Mouse (Mus musculus): ENCODE data around the gene Rasgef1b. TPM values are rescaled to one million over a fixed set of nuclear protein-coding genes. Genes with fewer than 3 reads are reported as not detected.

Rasgef1b gene
- total RNA-seq, 2 experiments from 2014 or later: 0.36 to 0.37 TPM

DNA sequence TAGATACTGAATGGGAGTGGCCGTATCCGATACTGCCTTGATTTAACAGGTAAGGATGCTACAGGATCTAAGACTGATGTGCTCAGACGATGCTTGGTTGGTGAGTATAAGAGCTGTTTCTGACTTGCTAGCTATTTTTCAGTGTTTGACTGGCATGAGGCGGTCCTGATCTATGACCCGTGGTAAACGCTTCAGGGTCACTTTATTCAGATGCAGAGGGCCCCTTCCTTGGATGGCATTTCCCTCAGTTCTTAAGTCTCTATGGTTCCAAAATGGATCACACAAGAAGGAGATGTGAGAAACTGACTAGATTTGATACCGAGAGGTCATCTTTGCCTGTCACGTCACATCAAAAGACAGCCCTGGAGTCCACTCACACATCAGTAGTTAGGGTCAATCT lies 343.1 kb downstream of the Rasgef1b start:
- DNase-seq: no peak
- intact Hi-C loops (cut with DNase I): no loop called here

DNA sequence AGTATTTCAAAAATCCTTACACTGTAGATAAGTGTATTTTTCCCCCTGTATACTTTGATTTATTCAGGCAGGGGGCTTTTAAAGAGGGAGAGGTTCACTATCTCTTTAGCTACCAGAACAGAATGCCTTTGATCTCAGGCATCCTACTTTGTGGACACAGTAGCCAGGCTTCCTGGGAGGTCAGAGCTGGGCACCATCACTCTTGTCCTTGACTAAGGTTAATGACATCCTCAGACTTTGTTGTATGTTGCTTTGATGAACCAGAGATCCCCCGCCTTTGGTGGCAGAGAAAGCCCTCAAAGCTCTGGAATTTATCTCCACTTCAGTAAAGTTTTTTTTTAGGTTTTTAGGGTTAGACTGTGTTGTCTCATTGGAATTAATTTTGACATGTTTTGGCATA lies 343.8 kb downstream of the Rasgef1b start:
- no peak for DNase-seq
- intact Hi-C loops (cut with DNase I): no loop called here

DNA sequence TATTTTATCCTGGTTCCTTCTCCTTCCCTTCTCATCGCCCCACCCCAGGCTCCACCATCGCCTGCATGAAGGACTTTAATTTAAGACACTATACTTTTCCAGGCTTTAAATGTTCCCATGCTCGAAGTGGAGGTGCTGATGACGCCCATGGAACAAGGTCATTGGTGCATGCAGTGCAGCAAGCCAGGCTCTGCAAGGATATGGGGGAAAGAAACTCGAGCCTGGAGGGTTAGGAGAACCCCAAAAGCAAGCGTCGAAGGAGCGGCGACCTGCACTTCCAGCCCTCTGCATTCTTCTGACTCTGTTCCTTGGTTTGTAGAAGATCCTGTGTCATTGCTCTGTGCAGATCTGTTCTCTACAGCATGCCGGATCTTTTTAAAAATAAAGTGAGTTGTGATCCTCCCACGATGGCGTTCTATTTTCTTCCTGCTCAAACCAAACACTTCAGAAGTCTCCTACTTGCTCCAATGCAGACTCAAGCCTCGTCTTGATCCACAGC lies 345.0 kb downstream of the Rasgef1b start:
- intact Hi-C loops (cut with DNase I): no loop called here
- DNase-seq: no peak

GRCm38 (mm10) chr5:99382786-99383185 lies 346.1 kb downstream of the Rasgef1b start:
- no peak for DNase-seq

DNA sequence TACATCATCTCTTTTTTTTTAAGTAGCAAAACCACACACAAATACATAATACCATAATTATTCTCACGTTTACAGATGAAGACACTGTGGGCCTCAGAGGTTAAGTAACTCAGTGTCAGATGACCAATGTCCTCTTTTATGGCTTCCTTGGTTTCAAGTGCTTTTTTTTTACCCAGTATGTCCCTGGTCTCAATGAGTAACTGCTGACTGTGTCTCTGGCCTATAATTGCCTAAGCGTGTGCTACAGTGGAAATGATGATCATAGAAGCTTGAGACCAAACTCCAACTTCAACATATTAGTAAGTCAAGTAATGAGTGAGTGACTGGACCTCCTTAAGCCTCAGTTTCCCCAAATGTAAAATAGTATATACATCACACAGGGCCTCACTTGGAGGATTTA lies 347.2 kb downstream of the Rasgef1b start:
- no peak for DNase-seq

More at GRCm38 (mm10) chr5:99382786-99383185, 346.1 kb downstream of the Rasgef1b start:
- intact Hi-C loops (cut with DNase I): no loop called here

DNA sequence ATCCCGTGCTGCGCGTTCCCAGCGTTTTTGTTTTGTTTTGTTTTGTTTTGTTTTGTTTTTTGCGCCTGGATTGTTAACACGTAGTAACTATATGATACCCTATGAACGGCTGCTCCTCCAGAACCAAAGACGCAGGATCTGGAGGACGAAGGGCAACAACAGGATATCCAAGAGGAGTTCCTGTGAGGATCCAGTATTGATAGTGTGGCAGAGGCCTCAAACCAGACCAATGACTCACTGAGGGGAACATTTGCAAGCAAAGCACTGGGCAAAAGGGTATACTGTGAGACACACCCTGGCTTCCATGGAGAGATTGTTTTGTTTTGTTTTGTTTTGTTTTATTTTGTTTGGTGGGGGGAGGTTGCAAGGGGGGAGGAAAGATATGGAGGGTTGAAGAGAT lies 348.0 kb downstream of the Rasgef1b start:
- intact Hi-C loops (cut with DNase I): no loop called here
- DNase-seq: no peak

More for the DNA sequence above, 347.2 kb downstream of the Rasgef1b start:
- intact Hi-C loops (cut with DNase I): no loop called here

DNA sequence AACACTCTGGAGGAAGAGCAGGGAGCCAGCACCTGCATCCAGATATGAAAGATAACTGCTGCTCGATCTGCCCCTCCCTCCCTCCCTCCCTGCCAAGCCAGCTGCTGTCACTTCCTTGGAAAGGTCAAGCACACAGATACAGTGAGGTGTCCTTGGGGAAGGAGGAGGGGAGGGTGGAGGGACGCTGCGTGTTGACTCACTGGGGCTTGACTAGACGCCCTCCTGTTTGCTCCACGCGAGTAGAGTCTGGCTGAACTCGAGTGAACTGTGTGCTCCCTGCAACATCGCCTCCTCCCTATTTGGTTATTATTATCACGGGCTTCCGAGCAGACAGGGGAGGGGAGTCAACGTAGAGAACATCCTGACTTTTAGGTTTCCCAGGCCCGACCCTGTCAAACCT lies 348.7 kb downstream of the Rasgef1b start:
- intact Hi-C loops (cut with DNase I): no loop called here
- no peak for DNase-seq

DNA sequence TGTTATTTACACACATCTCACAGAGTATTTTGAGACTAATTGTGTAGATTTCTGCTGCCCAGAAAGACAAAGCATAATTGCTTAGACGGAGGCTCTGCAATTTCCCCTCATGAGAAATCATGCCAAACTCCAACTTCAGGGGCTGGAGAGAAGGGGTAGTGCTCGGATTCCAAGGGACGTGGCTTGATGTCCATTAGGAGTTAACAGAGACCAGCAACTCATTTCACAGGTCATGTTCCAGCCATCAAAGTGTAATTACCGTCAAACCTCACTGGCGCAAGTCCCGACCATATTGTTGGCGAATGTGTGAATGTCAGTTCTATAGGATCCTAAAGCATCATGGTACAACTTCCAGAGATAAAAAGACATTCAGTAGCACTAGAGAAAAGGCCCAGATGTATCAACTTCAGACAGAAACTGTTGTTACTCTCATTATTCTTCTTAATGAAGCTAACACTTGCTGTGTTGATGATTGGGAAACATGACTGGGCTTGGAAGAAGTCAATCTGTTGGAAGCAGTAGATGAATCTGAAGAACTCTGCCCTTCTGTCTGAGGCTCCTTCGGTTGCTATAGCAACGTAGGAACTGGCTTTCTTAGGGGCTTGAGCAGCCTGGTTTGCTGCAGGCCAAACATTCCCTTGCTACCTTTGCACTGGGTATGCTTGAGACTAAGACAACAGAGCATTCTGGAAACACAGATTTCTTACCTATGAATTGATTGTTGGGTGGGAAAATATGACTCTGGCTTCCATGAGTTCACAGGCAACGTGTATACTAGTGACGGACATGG lies 350.2 kb downstream of the Rasgef1b start:
- no peak for DNase-seq
- intact Hi-C loops (cut with DNase I): no loop called here

- no peak for DNase-seq
- intact Hi-C loops (cut with DNase I): no loop called here
These were observed 353.1 kb downstream of the Rasgef1b start for GRCm38 (mm10) chr5:99375725-99376124.

GRCm38 (mm10) chr5:99374460-99374859 lies 354.4 kb downstream of the Rasgef1b start:
- DNase-seq: no peak
- intact Hi-C loops (cut with DNase I): no loop called here

GRCm38 (mm10) chr5:99373570-99374151 lies 355.2 kb downstream of the Rasgef1b start:
- no peak for DNase-seq
- intact Hi-C loops (cut with DNase I): no loop called here

- intact Hi-C loops (cut with DNase I): no loop called here
- no peak for DNase-seq
These were observed 358.2 kb downstream of the Rasgef1b start for GRCm38 (mm10) chr5:99370636-99371035.

- intact Hi-C loops (cut with DNase I): no loop called here
- DNase-seq: no peak
These were observed 359.6 kb downstream of the Rasgef1b start for GRCm38 (mm10) chr5:99369256-99369655.

GRCm38 (mm10) chr5:99368615-99369014 lies 360.2 kb downstream of the Rasgef1b start:
- no peak for DNase-seq
- intact Hi-C loops (cut with DNase I): no loop called here

GRCm38 (mm10) chr5:99360531-99360930 lies 368.3 kb downstream of the Rasgef1b start:
- intact Hi-C loops (cut with DNase I): no loop called here
- DNase-seq: no peak

DNA sequence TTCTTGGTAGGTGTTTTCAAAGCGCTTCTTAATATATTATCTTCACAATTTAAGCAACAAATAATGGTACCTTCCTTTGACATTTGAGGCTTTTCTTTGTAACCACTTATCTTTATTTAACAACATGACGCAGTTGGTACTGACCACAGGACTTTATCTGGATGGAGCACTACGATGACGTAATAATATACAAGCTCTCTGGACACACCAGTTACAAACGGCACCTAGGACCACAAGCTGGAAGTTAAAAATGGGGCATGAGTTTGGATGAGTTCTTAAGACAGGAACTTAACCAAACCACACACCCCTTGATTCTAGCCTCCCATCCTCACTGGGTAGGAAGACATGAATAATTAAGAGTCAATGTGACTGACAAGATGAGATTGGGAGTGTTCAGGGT lies 369.6 kb downstream of the Rasgef1b start:
- DNase-seq: no peak
- intact Hi-C loops (cut with DNase I): no loop called here

DNA sequence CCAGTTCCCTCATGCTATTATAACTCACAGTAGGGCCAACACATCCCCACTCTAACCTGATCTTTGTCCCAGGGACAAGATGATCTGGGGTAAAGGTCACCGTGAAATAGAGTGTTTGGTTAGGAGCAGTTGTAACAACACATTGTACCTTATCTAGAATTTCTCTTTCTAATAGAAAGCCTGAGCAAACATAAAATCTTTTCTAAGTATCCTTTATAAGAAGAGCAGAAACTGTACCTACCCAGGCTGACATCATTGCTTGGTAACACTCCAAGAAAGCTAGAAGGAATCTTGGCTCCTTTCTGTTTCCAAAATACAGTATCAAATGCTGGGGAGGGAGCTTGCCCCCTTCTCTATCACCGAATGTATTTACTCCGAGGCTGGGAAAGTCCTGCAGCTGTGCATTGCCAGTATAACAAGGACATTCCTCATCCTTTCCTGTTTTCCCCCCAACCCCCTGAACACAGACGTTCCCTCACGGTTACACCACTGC lies 374.2 kb downstream of the Rasgef1b start:
- intact Hi-C loops (cut with DNase I): no loop called here

DNA sequence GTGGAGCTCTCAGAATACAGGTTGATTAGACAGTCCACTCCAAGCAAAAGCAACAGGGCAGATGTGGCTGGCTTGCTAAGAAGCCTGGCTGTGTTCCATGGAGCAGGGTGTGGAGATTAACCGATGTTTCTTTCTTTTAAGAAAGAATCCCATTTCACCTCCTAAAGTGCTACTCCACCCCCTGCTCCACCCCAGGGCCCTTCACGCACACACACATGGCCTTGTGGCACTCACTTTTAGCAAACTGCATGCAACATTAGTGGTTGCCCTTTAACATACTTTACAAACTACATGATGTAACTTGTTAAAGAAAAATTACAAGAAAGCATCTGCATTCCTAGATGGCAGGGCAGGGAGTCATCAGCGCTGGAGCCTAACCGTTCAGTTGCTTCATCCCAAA lies 378.8 kb downstream of the Rasgef1b start:
- intact Hi-C loops (cut with DNase I): no loop called here
- no peak for DNase-seq

More for the DNA sequence above, 374.2 kb downstream of the Rasgef1b start:
- DNase-seq: no peak

GRCm38 (mm10) chr5:99348257-99348849 lies 380.5 kb downstream of the Rasgef1b start:
- peak; percentile 54 to 74 for DNase-seq
- intact Hi-C loops (cut with DNase I): no loop called here

DNA sequence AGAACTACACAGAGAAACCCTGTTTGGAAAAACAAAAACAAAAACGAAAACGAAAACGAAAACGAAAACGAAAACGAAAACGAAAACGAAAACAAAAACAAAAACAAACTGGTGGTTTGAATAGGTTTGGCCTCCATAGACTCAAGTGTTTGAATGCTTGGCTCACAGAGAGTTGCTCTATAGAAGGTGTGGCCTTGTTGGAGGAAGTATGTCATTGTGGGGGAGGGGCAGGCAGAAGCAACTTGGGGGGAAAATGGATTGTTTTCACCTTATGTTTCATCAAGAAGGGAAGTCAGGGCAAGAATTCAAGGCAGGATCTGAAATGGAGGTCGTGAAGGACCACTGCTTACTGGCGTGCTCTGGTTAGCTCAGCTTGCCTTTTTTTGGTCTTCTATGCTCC lies 386.3 kb downstream of the Rasgef1b start:
- intact Hi-C loops (cut with DNase I): no loop called here
- no peak for DNase-seq

DNA sequence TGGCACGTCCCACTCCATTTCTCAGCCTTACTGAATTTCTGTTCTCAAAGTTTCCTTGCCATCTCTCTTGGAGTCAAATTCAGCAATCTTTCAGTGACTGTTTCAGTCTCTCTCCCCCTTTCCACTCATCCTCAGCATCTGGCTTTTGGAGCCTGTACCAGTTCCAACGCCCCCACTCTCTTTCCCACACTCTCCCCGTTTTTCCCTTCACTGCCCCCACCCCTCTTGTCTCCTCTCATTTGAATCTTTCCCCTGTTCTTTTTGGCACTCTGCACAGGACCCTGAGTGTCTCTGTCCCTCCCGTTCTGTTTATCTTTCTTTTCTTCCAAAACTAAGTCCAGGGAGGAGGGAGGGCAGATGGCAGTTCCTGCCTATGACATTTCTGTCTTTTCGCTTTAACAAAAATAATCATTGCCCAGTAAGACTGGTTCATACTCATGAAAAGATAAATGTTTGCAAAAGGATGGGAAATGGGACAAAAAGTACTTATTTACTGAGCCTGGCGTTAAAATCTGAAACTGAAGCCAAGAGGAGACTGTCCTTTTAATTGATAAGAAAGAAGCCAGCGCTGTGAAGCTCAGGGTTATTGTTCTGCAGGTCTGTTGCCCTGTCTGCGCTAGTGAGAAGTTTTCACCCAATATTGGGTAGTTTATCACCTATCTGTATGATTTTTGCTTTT lies 388.4 kb downstream of the Rasgef1b start:
- DNase-seq: no peak
- intact Hi-C loops (cut with DNase I): no loop called here

Measured in gastrocnemius, postnatal 36 days (tissue).